Mouse (Mus musculus) bone marrow macrophage, adult 2 months (primary cell): ENCODE measurements around the gene Zfand2b.

Source experiments
- CTCF ChIP-seq: IDR thresholded peaks from 2 replicates; pipeline ENCODE4 v1.5.1; 2012; ENCODE audit warnings: low read depth, mild to moderate bottlenecking, low read length, moderate library complexity
- POLR2A ChIP-seq: IDR thresholded peaks from 2 replicates; pipeline ENCODE4 v1.6.1; 2012; ENCODE audit warnings: mild to moderate bottlenecking, low read depth, low read length, borderline replicate concordance

DNA sequence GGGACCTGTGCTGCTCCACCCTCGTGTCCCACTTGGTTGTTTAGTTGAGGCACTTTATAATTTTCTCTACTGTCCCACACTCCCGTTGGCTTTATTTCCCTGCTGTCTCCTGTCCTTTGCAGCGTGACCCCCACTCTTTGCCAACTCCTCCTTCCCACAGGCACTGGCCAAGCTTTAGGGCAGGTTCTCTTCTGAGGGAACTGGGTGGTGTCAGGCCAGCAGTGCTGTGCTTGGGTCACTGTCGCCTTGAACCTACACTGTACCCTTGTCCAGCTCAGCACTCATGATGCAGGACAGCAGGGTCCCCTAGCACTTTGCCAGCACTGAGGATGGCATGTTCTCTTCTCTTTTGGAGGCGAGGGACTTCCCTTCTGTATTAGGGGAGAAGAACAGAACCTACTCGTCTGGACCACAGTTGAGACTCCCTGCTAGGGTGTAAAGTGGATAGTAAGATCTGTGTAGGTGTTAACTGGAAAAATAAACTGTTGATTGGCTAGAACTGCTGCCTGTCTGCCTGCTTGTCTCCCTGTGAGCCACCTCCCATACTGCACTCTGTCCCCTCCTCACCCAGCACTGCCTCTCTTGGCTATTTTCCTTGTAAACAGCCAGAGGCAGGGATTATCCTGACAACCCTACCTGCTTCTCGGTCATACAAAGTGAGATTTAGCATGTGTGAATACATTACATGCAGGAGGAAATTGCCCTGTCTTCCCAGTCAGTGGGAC lies 20.9 kb upstream of the Zfand2b start:
- no peak for TF ChIP-seq POLR2A
- no peak for TF ChIP-seq CTCF
